Mouse (Mus musculus): ENCODE data around the gene Zswim7. TPM values are rescaled to one million over a fixed set of nuclear protein-coding genes. Genes with fewer than 3 reads are reported as not detected.

Zswim7 gene
- total and polyA plus RNA-seq, 3 experiments, result 17.1 to 22.7 (median 17.6) TPM

GRCm38 (mm10) chr11:62266466-62267214 is 14.5 kb downstream of the Zswim7 start:
- intact Hi-C loops (cut with DNase I), result no loop called here
- TF ChIP-seq POLR2A (IDR thresholded peaks at IDR 0.05; ENCODE audit: insufficient read depth, low read depth, low read length) (no peak), CTCF (IDR thresholded peaks at IDR 0.05) (no peak), EP300 (IDR thresholded peaks at IDR 0.05; ENCODE audit: insufficient read depth, low read depth, low read length) (no peak)
- H3K27ac ChIP-seq, result no peak overlapping the region
- H3K79me2 ChIP-seq (replicated peaks; ENCODE audit: control insufficient read depth, insufficient read depth, low read length), result no peaks in the 10 kb centered on the region
- H3K27me3 ChIP-seq (ENCODE audit: control insufficient read depth, insufficient read depth, low read length), result no peaks in the 10 kb centered on the region
- 64% methylated on average over 17 of the region's 17 CpGs for WGBS
- no peak overlapping the region for H3K4me3 ChIP-seq
- no peak for DNase-seq
- no peaks in the 10 kb centered on the region for H3K4me1 ChIP-seq (ENCODE audit: control insufficient read depth, insufficient read depth, low read length)
- H3K36me3 ChIP-seq (ENCODE audit: control insufficient read depth, insufficient read depth, low read length), result no peaks in the 10 kb centered on the region
- no peak overlapping the region for H3K9ac ChIP-seq (ENCODE audit: low read depth, low read length)

- no peaks in the 10 kb centered on the region for H3K36me3 ChIP-seq (ENCODE audit: control insufficient read depth, insufficient read depth, low read length)
- TF ChIP-seq EP300 (IDR thresholded peaks at IDR 0.05; ENCODE audit: insufficient read depth, low read depth, low read length), result no peak
- TF ChIP-seq POLR2A (IDR thresholded peaks at IDR 0.05; ENCODE audit: insufficient read depth, low read depth, low read length), result no peak
- no peak for TF ChIP-seq CTCF (IDR thresholded peaks at IDR 0.05)
- no peak overlapping the region for H3K9ac ChIP-seq (ENCODE audit: low read depth, low read length)
- no peak for DNase-seq
- H3K79me2 ChIP-seq (replicated peaks; ENCODE audit: control insufficient read depth, insufficient read depth, low read length), result no peaks in the 10 kb centered on the region
- 88% methylated on average over 7 of the region's 7 CpGs for WGBS
- no peaks in the 10 kb centered on the region for H3K4me1 ChIP-seq (ENCODE audit: control insufficient read depth, insufficient read depth, low read length)
- intact Hi-C loops (cut with DNase I), result no loop called here
- no peak overlapping the region for H3K27ac ChIP-seq
- no peaks in the 10 kb centered on the region for H3K27me3 ChIP-seq (ENCODE audit: control insufficient read depth, insufficient read depth, low read length)
- no peak overlapping the region for H3K4me3 ChIP-seq
Measured at GRCm38 (mm10) chr11:62265642-62266041, 15.5 kb downstream of the Zswim7 start.

- Histone ChIP-seq H3K4me3 (no peak overlapping the region), H3K27me3 (ENCODE audit: control insufficient read depth, insufficient read depth, low read length) (no peaks in the 10 kb centered on the region), H3K79me2 (replicated peaks; ENCODE audit: control insufficient read depth, insufficient read depth, low read length) (no peaks in the 10 kb centered on the region), H3K9ac (ENCODE audit: low read depth, low read length) (no peak overlapping the region), H3K4me1 (ENCODE audit: control insufficient read depth, insufficient read depth, low read length) (no peaks in the 10 kb centered on the region), H3K36me3 (ENCODE audit: control insufficient read depth, insufficient read depth, low read length) (no peaks in the 10 kb centered on the region), H3K27ac (no peak overlapping the region)
- WGBS, result 48% methylated on average over 7 of the region's 7 CpGs
- intact Hi-C loops (cut with DNase I), result no loop called here
- TF ChIP-seq CTCF (IDR thresholded peaks at IDR 0.05) (no peak), EP300 (IDR thresholded peaks at IDR 0.05; ENCODE audit: insufficient read depth, low read depth, low read length) (no peak), POLR2A (IDR thresholded peaks at IDR 0.05; ENCODE audit: insufficient read depth, low read depth, low read length) (no peak)
- DNase-seq, result no peak
Measured at GRCm38 (mm10) chr11:62264018-62264417, 17.2 kb downstream of the Zswim7 start.

GRCm38 (mm10) chr11:62263599-62263998 is 17.6 kb downstream of the Zswim7 start:
- no peak for DNase-seq
- Histone ChIP-seq H3K36me3 (ENCODE audit: control insufficient read depth, insufficient read depth, low read length) (no peaks in the 10 kb centered on the region), H3K27ac (no peak overlapping the region), H3K27me3 (ENCODE audit: control insufficient read depth, insufficient read depth, low read length) (no peaks in the 10 kb centered on the region), H3K79me2 (replicated peaks; ENCODE audit: control insufficient read depth, insufficient read depth, low read length) (no peaks in the 10 kb centered on the region), H3K4me3 (no peak overlapping the region), H3K9ac (ENCODE audit: low read depth, low read length) (no peak overlapping the region), H3K4me1 (ENCODE audit: control insufficient read depth, insufficient read depth, low read length) (no peaks in the 10 kb centered on the region)
- intact Hi-C loops (cut with DNase I), result no loop called here
- 69% methylated on average over 7 of the region's 7 CpGs for WGBS
- no peak for TF ChIP-seq EP300 (IDR thresholded peaks at IDR 0.05; ENCODE audit: insufficient read depth, low read depth, low read length)
- no peak for TF ChIP-seq CTCF (IDR thresholded peaks at IDR 0.05)
- no peak for TF ChIP-seq POLR2A (IDR thresholded peaks at IDR 0.05; ENCODE audit: insufficient read depth, low read depth, low read length)

- intact Hi-C loops (cut with DNase I), result no loop called here
- no peaks in the 10 kb centered on the region for H3K36me3 ChIP-seq (ENCODE audit: control insufficient read depth, insufficient read depth, low read length)
Measured at GRCm38 (mm10) chr11:62259214-62259613, 22.0 kb downstream of the Zswim7 start.

GRCm38 (mm10) chr11:62253380-62253779 is 27.8 kb downstream of the Zswim7 start:
- H3K27me3 ChIP-seq (ENCODE audit: control insufficient read depth, insufficient read depth, low read length), result peaks cover 3% of the 10 kb centered on the region; the same call in 1 of the 2 replicates
- intact Hi-C loops (cut with DNase I), result no loop called here
- no peak overlapping the region for H3K4me3 ChIP-seq

More at GRCm38 (mm10) chr11:62259214-62259613, 22.0 kb downstream of the Zswim7 start:
- 63% methylated on average over 5 of the region's 5 CpGs for WGBS
- no peak overlapping the region for H3K27ac ChIP-seq
- no peak for DNase-seq
- no peaks in the 10 kb centered on the region for H3K79me2 ChIP-seq (replicated peaks; ENCODE audit: control insufficient read depth, insufficient read depth, low read length)
- H3K4me1 ChIP-seq (ENCODE audit: control insufficient read depth, insufficient read depth, low read length), result no peaks in the 10 kb centered on the region
- no peaks in the 10 kb centered on the region for H3K27me3 ChIP-seq (ENCODE audit: control insufficient read depth, insufficient read depth, low read length)
- H3K9ac ChIP-seq (ENCODE audit: low read depth, low read length), result no peak overlapping the region
- no peak overlapping the region for H3K4me3 ChIP-seq
- TF ChIP-seq POLR2A (IDR thresholded peaks at IDR 0.05; ENCODE audit: insufficient read depth, low read depth, low read length) (no peak), EP300 (IDR thresholded peaks at IDR 0.05; ENCODE audit: insufficient read depth, low read depth, low read length) (no peak), CTCF (IDR thresholded peaks at IDR 0.05) (no peak)

More at GRCm38 (mm10) chr11:62253380-62253779, 27.8 kb downstream of the Zswim7 start:
- Histone ChIP-seq H3K27ac (no peak overlapping the region), H3K79me2 (replicated peaks; ENCODE audit: control insufficient read depth, insufficient read depth, low read length) (no peaks in the 10 kb centered on the region), H3K4me1 (ENCODE audit: control insufficient read depth, insufficient read depth, low read length) (no peaks in the 10 kb centered on the region; the same call in 1 of the 2 replicates), H3K9ac (ENCODE audit: low read depth, low read length) (no peak overlapping the region), H3K36me3 (ENCODE audit: control insufficient read depth, insufficient read depth, low read length) (no peaks in the 10 kb centered on the region)
- TF ChIP-seq EP300 (IDR thresholded peaks at IDR 0.05; ENCODE audit: insufficient read depth, low read depth, low read length), result no peak
- no peak for TF ChIP-seq POLR2A (IDR thresholded peaks at IDR 0.05; ENCODE audit: insufficient read depth, low read depth, low read length)
- TF ChIP-seq CTCF (IDR thresholded peaks at IDR 0.05), result no peak
- no peak for DNase-seq
- 83% methylated on average over 5 of the region's 5 CpGs for WGBS

Data from heart, adult 2 months (tissue).